Mouse (Mus musculus): Measurements from ENCODE around the gene Dchs2.

Dchs2 gene

GRCm38 (mm10) chr3:83251899-83252298, 124.2 kb downstream of the Dchs2 start:
- DNase-seq (ENCODE audit: low spot score): no peak

DNA sequence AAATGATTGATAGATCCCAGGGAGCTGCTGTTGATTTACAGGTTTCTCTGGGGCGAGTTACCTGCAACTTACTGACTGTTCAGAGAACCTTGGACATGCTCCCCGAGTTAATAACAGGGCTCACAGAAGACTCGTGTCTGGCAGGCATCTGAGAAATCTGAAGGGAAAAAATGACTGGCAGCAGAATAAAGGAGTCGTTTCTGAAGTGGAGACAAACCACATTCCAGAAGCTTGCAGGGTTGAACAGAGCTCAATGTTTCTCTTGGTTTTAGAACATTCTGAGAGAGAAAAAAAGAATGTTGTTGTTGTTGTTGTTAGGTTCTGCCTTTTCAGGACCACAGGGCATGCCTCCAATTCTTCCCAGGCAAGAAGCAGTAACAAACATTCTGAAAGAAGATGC, 131.7 kb downstream of the Dchs2 start:
- no peak for DNase-seq (ENCODE audit: low spot score)

DNA sequence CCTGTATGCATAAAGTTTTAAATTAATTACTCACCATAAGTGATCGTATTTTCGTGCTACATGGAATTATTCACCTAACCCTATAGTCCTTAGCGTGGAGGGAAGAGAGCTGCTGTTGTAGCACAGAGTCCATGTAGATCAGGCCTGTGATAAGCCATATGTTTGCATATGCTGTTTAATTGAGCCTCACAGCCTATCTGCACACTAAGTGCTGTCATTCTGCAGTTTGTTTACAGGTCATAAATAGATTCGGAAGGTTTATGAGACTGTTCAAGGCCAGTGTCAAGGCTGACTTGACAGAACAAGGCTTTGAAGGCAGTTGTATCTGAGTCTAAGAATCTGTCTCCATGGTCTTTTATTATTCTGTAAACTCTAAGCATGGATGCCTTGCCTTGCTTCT, 138.3 kb downstream of the Dchs2 start:
- DNase-seq (ENCODE audit: low spot score): no peak

GRCm38 (mm10) chr3:83270228-83270627, 142.5 kb downstream of the Dchs2 start:
- DNase-seq (ENCODE audit: low spot score): no peak

- DNase-seq (ENCODE audit: low spot score): peak; percentile 45
Measured at GRCm38 (mm10) chr3:83270982-83271381, 143.2 kb downstream of the Dchs2 start.

GRCm38 (mm10) chr3:83273555-83274244, 146.0 kb downstream of the Dchs2 start:
- DNase-seq (ENCODE audit: low spot score): peak; percentile 91

GRCm38 (mm10) chr3:83275703-83276102, 148.0 kb downstream of the Dchs2 start:
- DNase-seq (ENCODE audit: low spot score): no peak

DNA sequence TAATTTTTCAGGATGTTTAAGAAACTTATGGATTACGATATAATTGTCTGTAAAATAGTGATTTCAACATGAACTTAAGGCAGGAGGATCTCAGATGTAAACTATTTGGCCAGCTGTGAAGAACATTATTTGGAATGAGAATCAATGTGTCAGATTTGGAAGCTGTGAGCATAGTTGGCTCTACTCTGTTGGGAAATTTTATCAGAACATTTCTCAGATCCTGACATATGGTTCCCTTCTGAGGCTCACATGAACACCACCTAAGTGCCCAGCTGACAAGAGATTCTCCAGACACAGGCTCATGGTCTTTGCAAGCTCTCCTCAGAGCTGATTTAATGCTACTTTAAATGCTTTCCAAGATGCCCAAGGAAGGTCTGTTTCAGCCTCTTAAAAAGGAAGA, 156.1 kb downstream of the Dchs2 start:
- no peak for DNase-seq (ENCODE audit: low spot score)

GRCm38 (mm10) chr3:83286975-83287405, 159.2 kb downstream of the Dchs2 start:
- DNase-seq (ENCODE audit: low spot score): peak; percentile 93

DNA sequence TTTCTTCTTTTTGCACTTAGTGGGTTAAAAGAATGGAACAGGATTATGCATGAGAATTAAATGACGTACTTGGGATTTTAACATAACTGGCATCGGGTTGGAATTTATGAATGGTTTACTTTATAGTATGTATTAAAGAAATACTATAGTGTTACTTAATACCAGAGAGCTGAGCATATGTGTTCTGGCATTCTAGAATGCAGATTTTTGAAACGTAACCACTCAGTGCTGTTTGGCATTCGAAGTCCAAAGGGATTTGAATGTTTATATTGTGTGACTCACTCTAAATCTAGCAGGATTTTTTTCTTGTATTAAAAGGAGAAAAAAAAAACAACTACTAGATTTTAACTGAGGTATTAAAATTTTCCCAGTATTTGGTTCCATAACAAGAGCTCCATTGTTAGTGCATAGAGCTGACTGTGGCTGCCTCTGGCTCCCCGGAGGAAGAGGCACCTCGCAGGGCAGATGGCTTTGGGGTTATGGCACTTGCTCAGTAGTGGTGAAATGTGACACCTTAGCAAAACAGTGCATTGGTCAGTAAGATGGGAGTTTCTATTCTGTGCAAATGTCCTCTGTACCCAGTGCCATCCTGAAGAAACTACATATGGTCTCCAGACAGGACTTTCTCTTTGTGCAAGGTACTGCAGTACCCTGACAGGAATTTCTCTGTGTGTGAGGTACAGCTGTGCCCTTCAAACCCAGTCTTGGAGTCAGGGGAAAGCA, 160.5 kb downstream of the Dchs2 start:
- peak; percentile 49 for DNase-seq (ENCODE audit: low spot score)

DNA sequence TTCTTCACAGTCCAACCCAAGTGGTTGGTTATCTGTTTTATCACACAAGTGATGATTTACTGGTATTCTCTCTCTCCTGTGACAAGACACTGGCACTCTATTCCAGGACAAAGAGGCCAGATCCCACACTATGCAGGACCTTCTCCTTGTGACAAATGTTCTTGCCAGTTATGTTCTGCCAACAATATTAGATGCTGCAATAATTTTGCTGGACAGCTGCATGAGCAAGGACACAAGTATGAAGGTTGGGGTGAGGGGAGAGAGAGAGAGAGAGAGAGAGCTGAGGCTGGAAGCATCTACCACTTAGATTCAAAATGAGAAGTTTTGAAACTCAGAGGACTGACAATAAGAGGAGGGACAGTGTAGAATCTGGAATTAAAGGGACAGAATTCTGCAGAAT, 162.7 kb downstream of the Dchs2 start:
- no peak for DNase-seq (ENCODE audit: low spot score)

GRCm38 (mm10) chr3:83290953-83291352, 163.2 kb downstream of the Dchs2 start:
- no peak for DNase-seq (ENCODE audit: low spot score)

DNA sequence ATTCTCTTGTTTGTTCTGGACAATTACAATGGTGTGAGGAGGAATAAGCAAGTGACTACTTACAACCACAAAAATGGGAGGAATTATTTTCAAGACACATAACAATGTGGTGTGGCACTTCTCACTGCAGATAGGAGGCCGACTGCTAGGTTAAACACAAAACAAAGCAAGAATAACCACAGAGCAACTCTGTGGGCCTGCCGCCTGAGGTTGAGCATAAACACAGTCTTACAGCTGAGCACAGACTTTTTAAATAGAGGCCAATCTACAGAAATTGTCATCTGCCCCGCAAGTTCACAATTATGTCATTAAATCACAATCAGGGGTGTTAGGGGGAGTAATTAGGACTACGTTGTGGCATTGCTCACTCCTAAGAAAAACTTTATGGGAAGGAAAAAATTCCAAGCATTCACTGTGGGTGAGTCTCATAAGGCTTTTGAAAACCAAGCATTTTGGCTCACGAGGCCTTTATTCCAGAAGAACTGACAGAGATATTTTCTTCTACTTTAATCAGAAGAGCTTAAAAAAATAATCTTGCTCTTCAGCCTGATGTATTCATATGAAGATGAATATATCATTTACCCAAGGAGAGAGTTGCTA, 172.1 kb downstream of the Dchs2 start:
- no peak for DNase-seq (ENCODE audit: low spot score)

- peak; percentile 54 for DNase-seq (ENCODE audit: low spot score)
Measured at GRCm38 (mm10) chr3:83303876-83304275, 176.1 kb downstream of the Dchs2 start.

DNA sequence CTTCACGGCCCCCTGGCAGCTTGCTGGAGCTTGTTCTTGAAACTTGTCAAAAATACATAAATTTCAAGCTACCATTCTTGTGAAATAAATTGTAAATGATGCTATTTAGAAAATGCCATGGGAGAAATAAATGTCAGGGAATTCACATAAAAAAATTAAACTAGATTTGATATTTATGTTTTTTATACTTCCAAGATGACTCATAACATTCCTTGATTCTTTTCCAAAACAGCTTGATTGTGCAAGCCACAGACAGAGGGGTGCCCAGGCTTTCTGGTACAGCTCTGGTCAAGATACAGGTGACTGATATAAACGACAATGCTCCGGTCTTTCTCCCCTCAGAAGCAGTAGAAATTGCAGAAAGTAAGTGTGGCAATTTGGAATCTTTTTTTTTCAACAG, 218.2 kb downstream of the Dchs2 start:
- no peak for DNase-seq (ENCODE audit: low spot score)

- DNase-seq (ENCODE audit: low spot score): no peak
Measured at GRCm38 (mm10) chr3:83368500-83369068, 240.8 kb downstream of the Dchs2 start.

- DNase-seq (ENCODE audit: low spot score): no peak
Measured at GRCm38 (mm10) chr3:83369871-83370270, 242.1 kb downstream of the Dchs2 start.

DNA sequence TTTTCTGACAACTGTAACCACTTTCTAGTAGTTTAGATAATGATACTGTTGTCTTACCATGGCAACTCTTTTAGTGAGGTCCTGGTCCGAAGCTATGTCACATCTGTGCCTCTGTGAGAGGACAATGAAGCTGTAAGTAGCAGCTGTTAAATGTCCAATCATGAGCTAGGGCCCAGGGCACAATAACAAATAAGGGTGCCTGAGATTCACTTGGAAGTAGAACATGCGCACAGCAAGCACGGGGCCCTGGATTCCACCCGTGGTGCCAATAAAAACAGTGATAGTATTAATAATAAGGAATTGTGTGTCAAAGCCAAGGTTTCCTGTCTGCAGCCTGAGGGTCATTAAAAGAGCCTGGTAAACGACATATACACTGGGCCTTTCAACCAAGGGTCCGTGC, 246.6 kb downstream of the Dchs2 start:
- DNase-seq (ENCODE audit: low spot score): no peak

DNA sequence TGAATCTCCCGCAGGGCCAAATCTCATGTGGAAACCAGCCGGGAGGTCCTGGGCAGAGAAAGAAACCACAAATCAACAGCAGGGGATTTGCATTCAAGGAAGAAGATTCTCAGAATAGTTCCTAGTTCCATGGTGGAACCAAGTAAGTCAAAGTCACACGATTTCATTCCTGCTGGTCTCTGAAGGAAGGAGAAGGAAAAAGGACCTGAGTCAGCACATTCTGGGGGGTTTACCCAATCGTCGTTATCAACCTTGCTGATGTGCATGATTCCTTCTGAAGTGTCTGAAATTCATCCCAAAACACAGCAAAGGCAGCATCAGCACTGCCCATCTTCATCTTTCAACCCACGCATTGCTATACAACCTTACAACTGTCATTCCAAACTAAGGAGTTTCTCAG, 249.1 kb downstream of the Dchs2 start:
- DNase-seq (ENCODE audit: low spot score): no peak
